Mouse (Mus musculus): ENCODE measurements around the gene Ptprn2.

DNA sequence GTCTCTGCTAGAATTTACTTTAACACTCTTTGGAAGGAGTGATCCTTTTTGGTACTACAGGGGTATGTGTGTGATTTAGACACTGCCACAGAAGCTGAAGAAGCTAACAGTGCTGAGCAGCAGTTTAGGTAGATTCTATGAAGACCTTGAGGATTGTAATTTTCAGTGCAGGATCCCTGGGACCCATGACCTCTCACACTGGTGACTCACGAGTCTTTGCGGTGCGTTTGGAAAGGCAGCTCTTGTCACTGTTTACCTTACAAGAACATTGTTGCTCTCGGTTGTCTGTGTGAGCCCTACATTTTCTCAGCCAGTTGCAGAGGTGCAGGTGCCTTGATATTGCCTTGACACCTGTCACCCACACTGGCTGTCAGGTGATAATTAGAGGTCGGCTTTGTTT, 431.3 kb downstream of the Ptprn2 start:
- TF ChIP-seq CTCF (IDR thresholded peaks at IDR 0.05; ENCODE audit: borderline replicate concordance, insufficient read depth, low read depth, low read length) (no peak), POLR2A (IDR thresholded peaks at IDR 0.05; ENCODE audit: borderline replicate concordance, insufficient read depth, low read length) (no peak)
